8 mouse cellular contexts compared by ENCODE assay signal in the genomic region with DNA sequence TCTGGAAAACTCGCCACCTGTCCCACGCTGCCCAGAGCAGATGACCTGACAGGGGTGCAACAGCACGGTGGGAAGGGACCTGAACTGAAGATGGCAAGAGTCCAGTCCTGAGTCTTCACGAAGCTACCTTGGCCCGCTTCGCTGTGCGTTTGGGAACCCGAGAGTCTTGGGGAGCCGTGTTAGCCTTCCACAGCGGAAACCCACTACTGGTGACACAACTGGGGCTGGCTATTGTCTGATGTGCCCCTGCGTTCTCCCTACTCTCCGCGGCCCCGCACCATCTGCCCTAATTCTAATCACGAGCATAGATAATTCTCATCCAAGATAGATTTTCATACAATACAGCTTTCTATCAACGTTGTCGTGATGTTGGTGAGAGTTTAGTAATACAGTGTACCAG. TPM values are rescaled to one million over a fixed set of nuclear protein-coding genes. Genes with fewer than 3 reads are reported as not detected.
DNase-seq lines count a peak whose midpoint lies in the region; ATAC-seq and TF ChIP-seq lines count a peak whose summit lies in the region.

No protein-coding gene starts in this region.

- H3K9ac ChIP-seq in midbrain, embryonic 16.5 days (ENCODE audit: low read depth, low read length): peak overlapping the region; percentile 83

- no peak overlapping the region for H3K27ac ChIP-seq in kidney, adult 2 months (ENCODE audit: insufficient read depth, low read depth, low read length)
- H3K27ac ChIP-seq in brown adipose tissue, adult 24 weeks (replicated peaks; ENCODE audit: low read depth, low read length): no peak overlapping the region
- H3K27ac ChIP-seq in midbrain, embryonic 16.5 days (ENCODE audit: low read length): peak overlapping the region; percentile 89

- DNase-seq in kidney, adult 2 months: no peak
- no peak for DNase-seq in kidney, postnatal 4 days
- no peak for DNase-seq in thymus, postnatal 25 days
- no peak for DNase-seq in T-cell, adult 2 months (ENCODE audit: low spot score)
- no peak for DNase-seq in thymus, adult 18-20 months

- no peak for TF ChIP-seq CTCF in kidney, adult 2 months (conservative IDR thresholded peaks at IDR 0.05; ENCODE audit: insufficient read depth, insufficient read length, low read depth, low read length)

- 12% methylated on average over 17 of the region's 17 CpGs for WGBS in kidney, adult 2 months
- WGBS in midbrain, embryonic 16.5 days: 11% methylated on average over 17 of the region's 17 CpGs

- no peak for TF ChIP-seq POLR2A in kidney, adult 2 months (IDR thresholded peaks at IDR 0.05; ENCODE audit: low read depth, low read length)

- peak overlapping the region; percentile 88 for H3K4me2 ChIP-seq in midbrain, embryonic 16.5 days (ENCODE audit: low read length)

- ATAC-seq in inflammation-experienced regulatory T-cells, adult 6 months: peak; percentile 21
- peak; percentile 51 for ATAC-seq in midbrain, embryonic 16.5 days

- peaks cover 6% of the 10 kb centered on the region; the same call in 1 of the 2 replicates for H3K4me1 ChIP-seq in kidney, adult 2 months (ENCODE audit: control insufficient read depth, insufficient read depth, low read length)
- no peaks in the 10 kb centered on the region for H3K4me1 ChIP-seq in brown adipose tissue, adult 24 weeks (ENCODE audit: control insufficient read depth, insufficient read depth, insufficient read length, low read length)
- H3K4me1 ChIP-seq in midbrain, embryonic 16.5 days (ENCODE audit: control insufficient read depth, insufficient read depth, low read length): peaks cover 20% of the 10 kb centered on the region

- H3K36me3 ChIP-seq in kidney, adult 2 months (ENCODE audit: control insufficient read depth, insufficient read depth, low read length): no peaks in the 10 kb centered on the region
- H3K36me3 ChIP-seq in midbrain, embryonic 16.5 days (ENCODE audit: control insufficient read depth, insufficient read depth, low read length): no peaks in the 10 kb centered on the region

- no peaks in the 10 kb centered on the region for H3K9me3 ChIP-seq in midbrain, embryonic 16.5 days (replicated peaks; ENCODE audit: control insufficient read depth, low read length, poor library complexity, severe bottlenecking)

- H3K27me3 ChIP-seq in kidney, adult 2 months (replicated peaks; ENCODE audit: control insufficient read depth, insufficient read depth, low read length): no peaks in the 10 kb centered on the region
- no peaks in the 10 kb centered on the region for H3K27me3 ChIP-seq in midbrain, embryonic 16.5 days (ENCODE audit: control insufficient read depth, insufficient read depth, low read depth, low read length)

- peak overlapping the region; percentile 68 for H3K4me3 ChIP-seq in kidney, adult 2 months (ENCODE audit: insufficient read depth, low read depth, low read length)
- peak overlapping the region; percentile 71 for H3K4me3 ChIP-seq in brown adipose tissue, adult 24 weeks (ENCODE audit: insufficient read depth, low read depth, low read length)
- peak overlapping the region; percentile 78 for H3K4me3 ChIP-seq in midbrain, embryonic 16.5 days (ENCODE audit: low read depth, low read length)

RNA-seq across cellular contexts. Expression of a gene that starts 0.5 kb away (rescaled TPM):
- 16.0 and 16.8 TPM in 2 replicates for polyA plus RNA-seq in kidney, adult 2 months (2012; rRNA removed)
- 3.5 and 5.0 TPM in 2 replicates for polyA plus RNA-seq in brown adipose tissue, adult 24 weeks (2012; ENCODE audit: insufficient read depth, insufficient read length, missing spikeins)
- 10 to 100 TPM; 17.1 to 20.4 (median 18.8) TPM for polyA plus RNA-seq in inflammation-experienced regulatory T-cells, adult 6 months (2017; shearing (Covaris generic))
- polyA plus RNA-seq in midbrain, embryonic 16.5 days (2015; fragmentation: Nextera tagmentation; extraction: Ambion mirVana): 43.7 and 45.8 TPM in 2 replicates

RNA-seq across cellular contexts. Expression of a gene that starts 32.3 kb away (rescaled TPM):
- polyA plus RNA-seq in kidney, adult 2 months (2012; rRNA removed): not detected in 2 replicates
- not detected in 2 replicates for polyA plus RNA-seq in brown adipose tissue, adult 24 weeks (2012; ENCODE audit: insufficient read depth, insufficient read length, missing spikeins)
- polyA plus RNA-seq in inflammation-experienced regulatory T-cells, adult 6 months (2017; shearing (Covaris generic)): 1 to 10 TPM in 2 of 3 experiments, not detected in 1; 1.5 to 1.7 TPM
- polyA plus RNA-seq in midbrain, embryonic 16.5 days (2015; fragmentation: Nextera tagmentation; extraction: Ambion mirVana): 0.60 TPM in 2 replicates
